Mouse (Mus musculus) neutrophil, adult 5-6 weeks (primary cell): ENCODE results near the gene Hoxb2. TPM values are rescaled to one million over a fixed set of nuclear protein-coding genes. Genes with fewer than 3 reads are reported as not detected.

Source experiments
- ATAC-seq: fragments of 151-379, 151-347 bp; 2 replicates; pipeline ENCODE4 v1.8.0; 2017; ENCODE audit warnings: mild to moderate bottlenecking, moderate TSS enrichment; ENCODE audit not compliant: insufficient number of reproducible peaks, poor library complexity, low FRiP score, severe bottlenecking; ENCODE audit errors: extremely low read depth
- total RNA-seq: library from RNA; stranded (forward); fragments of 200-1000 nt; gene quantifications from 2 replicates; pipeline ENCODE4 v1.2.3, GENCODE M21; 2017

The Hoxb2 gene
- total RNA-seq, 1 experiment from 2014 or later: not detected

DNA sequence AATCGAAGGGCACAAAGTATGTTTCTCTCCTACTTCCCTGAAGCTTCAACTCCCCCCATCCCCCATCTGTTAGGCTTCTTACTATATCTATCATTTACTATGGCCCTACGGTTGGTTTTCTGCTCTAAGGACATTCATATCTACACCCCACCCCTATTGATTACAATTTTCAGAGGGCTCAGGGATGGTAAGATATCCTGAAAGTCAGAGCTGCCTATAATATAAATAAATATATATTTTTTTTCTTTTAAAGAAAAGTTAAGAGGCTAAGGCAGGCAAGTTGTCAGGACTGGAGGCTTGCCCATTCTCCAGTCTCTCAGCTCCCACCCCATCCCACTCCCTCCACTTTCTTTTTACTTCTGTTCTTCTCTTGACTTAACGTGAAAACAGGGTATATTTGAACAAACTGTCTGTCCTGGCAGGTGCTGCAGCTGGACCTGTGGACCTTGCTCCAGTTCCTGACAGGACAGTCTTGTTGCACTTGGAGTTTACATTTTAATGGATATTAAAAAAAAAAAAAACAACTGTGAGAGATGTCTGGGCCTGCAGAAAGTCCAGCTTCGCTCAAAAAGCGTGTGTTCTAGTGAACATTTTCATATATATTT, 3.3 kb upstream of the Hoxb2 start:
- no peak for ATAC-seq

DNA sequence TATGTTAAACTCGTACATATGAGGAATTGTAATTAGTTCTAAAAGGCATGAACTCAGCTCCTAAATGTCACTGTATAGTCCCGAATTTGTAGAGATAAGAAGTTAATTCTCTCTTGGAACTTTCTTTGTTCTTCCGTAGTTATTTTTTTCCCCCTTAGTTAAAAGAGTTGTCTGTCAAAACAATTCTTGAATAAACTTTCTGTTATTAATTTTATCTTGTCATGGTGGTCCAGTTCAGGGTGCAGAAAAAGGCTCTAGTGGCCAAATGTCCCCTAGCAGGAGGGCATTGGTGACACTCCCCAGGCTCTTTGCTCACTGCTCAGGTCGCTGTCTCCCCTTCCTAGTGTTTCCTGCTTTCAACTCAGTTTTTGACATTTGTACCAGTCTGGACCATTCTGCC, 2.6 kb upstream of the Hoxb2 start:
- ATAC-seq: no peak

DNA sequence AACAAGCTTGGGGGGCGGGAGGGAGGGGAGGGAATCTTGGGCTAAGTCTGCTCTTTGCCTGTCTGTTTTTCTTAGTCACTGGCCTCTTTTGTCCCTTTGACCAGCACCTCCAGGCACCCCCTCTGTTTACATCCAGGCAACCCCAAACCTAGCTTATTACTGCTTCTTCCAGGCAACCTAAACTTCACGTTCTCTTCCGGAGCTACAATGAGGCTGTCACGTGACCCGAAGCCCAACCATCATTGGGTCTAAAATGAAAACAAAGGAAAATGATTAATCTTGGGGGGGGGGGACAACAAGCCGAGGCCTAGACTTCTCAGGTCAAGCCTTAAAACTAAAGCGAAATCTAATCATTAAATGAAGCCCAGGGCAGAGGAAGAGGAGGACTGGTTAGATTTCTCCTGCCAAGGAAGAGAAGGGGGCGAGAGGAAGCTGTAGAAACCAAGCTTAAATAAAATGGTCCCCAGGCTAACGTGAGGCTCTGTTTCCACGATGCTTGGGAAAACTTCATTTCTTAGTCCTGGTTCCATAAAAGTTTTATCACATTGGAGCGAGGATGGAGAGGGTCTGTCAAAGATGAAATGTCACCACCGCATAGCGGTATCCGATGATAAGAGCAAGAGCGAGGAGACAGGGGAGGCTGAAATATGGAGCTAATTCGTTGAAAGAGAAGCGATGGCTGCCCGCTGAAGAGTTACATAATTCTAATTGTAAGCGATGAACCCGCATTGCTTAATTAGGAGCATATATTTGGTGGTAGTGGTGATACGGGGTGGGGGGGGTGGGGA, 2.0 kb upstream of the Hoxb2 start:
- no peak for ATAC-seq

DNA sequence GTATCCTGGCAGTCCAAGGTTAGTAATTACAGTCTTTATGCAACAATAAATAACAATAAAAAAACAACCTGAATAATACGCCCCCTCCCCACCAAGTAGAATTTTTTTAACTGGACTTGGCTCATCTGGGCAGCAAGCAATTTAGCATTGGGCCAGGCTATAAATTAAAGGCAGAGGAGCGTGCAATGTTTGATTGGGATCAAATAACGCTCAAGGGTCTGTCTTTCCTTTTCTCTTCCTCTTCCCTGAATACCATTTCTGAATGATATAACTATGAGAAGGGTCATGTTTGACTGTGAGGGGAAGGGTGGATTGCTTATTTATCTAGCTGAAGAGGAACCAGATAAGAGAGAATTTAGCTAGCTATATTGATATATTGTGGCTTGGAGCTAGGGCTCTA, 1.3 kb upstream of the Hoxb2 start:
- no peak for ATAC-seq

DNA sequence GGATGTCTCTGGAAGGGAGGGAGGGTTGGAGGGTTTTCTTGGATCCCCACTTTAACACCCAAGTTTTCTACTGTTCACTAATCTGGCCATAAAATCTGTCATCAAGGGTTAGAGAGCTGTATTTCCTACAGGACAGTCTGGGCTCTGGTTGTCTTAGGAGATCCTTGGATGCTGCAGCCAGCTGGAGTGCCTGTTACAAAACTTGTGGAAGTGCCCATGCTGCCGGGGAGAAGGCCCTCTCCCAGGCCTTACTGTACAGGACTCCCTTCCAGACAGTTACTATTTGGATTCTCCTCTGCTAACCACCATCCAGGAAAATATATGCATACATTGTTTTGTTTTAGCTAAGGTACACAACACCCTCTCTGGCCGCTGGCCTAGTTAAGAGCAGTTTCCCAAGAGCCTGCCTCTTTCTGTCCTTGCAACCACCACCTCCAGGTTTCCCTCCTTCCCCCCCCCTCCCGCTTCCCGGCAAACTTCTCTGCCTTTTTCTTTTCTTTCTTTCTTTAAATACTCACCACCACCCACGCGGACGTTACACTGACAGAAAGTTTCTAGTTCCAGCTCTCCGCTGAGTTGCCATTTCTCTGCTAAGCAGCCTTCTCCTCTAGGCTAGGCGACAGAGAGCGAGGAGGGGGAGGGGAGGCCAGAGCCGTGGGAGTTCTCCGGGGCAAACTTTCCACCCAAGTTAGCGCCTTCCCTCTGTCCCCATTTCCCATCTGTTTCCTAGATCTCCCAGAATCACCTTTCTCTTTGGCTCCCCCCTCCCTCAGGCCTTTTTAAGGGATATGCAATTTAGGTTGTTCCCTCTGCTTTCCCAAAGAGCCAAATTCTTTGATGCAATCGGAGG, 609 bp upstream of the Hoxb2 start:
- no peak for ATAC-seq

DNA sequence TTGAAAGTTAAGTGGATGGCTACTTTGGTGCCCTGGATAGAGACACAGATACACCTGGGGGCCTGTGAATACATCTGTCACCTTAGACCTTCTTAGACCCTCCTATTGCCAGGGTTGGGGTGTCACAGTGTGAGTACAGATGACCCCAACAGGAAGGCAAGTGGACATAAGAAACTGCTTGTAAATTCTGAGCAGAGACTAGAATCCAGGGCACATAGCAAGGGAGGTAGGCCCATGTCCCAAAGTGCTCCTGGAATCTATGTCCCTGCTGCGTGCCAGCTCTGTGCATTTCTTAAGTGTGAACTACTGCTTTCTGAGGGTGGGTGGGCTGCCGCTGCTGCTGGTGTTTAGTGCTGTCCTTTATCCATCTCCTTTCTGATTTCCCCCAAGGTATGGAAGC, 466 bp downstream of the Hoxb2 start:
- ATAC-seq: no peak

DNA sequence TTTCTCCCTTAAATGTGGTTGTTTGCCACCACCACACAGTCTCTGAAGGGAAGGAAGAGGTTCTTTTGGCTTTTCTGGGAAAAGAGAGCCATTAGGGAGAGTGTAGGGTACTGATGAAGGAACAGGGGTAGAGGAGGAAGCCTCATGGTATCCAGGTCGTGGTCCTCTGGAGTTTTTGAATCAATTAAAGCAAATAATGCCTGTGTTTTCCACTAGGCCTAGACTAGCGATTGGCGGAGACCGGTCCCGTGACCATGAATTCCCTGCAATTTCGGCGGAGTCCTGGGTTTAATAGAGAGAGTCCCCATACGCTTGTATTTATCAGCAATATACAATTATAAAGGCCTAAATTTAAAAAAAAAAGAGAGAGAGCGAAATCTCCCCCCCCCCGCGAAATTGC, 987 bp downstream of the Hoxb2 start:
- no peak for ATAC-seq

DNA sequence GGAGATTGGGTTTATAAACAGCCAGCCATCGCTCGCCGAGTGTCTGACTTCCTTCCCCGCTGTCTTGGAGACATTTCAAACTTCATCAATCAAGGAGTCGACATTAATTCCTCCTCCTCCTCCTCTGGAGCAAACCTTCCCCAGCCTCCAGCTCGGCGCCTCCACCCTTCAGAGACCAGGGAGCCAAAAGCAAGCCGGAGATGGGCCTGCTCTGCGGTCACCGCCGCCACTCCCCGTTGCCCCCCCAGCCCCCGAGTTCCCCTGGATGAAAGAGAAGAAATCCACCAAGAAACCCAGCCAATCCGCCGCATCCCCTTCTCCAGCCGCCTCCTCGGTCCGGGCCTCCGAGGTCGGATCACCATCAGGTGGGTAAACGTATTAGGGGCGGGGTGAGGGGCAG, 1.5 kb downstream of the Hoxb2 start:
- ATAC-seq: no peak

DNA sequence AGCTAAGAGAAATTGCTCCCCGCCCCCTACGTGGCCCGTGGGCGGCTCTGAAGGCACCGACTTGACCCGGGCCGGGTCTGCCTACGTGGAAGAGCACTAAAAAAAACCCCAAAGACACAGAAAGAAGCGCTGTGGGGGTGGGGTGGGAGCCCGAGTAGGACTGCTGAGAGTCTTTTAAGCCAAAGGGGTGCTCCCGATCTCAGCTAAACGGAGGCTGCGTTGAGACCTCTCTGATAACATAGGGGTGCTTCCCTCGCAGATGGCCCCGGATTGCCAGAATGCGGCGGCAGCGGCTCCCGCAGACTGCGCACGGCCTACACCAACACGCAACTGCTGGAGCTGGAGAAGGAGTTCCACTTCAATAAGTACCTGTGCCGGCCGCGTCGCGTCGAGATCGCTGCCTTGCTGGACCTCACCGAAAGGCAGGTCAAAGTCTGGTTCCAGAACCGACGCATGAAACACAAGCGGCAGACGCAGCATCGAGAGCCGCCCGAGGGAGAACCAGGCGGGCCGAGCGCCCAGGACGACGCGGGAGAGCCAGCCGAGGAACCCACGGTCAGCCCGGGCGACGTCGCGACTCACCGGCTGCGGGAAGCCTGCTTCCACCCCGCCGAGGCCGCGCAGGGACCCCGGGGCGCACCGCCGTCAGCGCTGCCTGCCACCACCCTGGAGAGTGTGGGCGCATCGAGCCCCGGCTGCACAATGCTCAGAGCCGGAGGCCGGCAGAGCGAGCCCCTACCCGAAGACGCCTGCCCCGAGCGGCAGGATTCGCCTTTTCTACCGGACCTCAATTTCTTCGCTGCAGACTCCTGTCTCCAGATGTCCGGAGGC, 2.6 kb downstream of the Hoxb2 start:
- ATAC-seq: 0 out of 2 replicates have a peak, but pooled peaks have one; percentile 16

DNA sequence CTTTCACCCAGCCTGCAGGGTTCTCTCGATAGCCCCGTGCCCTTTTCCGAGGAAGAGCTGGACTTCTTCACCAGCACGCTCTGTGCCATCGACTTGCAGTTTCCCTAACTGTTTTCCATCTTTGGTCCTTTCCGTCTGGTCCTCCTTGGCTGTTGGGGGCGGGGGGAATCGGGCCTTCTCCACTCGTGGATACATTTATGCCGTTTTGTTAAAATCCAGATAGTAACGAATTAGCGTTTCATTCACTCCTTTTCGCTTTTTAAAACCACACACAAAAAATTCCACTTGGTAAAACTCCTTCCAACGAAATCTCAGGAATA, 3.2 kb downstream of the Hoxb2 start:
- ATAC-seq: no peak

DNA sequence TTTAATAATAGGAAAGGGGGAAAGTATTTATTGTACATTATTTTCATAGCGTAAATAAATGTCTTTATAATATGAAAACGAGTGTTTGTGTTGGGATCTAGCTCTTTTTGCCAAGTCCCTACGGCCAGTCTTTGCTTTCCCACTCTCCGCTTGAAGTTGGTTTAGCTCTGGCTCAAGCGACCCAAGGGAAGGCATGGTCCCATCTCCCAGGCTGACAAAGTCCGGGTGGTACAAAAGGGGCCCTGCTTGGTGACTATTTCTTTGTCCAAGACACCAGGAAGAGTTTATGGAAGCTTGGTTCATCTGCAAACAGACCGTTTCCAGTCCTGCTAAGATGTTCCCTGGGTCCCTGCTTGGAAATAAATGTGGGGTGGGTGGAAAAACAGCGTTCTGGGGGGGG, 3.6 kb downstream of the Hoxb2 start:
- no peak for ATAC-seq

DNA sequence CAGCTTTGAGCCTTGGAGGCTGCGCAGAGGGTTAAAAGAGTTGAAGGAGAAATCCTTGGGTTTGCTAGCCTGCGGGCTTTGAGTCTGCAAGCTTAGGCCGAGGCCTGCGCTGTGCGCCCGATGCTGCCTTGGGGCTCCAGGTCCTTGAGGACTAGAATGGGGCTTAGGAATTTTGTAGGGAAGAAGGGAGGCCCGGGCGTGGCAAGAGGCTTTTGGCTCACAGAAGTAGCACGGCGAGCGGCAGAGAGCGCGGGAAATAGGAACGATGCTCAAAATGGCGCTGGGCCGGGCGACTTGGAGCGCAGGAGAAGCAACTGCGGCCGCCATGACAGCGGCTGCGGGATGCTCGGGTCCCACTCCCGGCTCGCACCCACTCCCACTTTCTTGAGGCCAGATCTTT, 4.1 kb downstream of the Hoxb2 start:
- ATAC-seq: no peak

DNA sequence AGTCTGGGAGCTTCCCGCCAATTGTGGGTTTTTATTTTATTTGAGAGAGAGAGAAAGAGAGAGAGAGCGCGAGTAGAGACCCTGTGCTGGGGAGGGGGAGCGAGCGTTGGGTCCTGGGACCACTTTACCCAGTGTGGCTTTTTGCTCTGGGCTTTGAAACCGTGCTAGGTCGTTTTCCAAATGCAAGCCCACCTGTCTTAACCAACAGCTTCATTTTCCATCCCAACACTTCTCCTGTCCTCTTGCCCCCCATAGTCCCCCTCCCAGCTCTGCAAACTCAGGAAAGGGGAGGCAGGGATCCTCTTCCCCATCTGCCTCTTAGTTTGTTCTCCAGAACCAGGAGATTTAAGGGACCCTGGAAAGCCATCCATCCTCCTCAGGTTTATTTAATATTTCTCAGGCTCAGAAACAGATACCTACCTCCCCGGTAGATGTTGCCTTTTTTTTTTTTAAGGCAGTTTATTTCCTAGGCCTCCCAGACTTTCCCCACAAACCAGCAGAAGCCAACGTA, 4.5 kb downstream of the Hoxb2 start:
- no peak for ATAC-seq

DNA sequence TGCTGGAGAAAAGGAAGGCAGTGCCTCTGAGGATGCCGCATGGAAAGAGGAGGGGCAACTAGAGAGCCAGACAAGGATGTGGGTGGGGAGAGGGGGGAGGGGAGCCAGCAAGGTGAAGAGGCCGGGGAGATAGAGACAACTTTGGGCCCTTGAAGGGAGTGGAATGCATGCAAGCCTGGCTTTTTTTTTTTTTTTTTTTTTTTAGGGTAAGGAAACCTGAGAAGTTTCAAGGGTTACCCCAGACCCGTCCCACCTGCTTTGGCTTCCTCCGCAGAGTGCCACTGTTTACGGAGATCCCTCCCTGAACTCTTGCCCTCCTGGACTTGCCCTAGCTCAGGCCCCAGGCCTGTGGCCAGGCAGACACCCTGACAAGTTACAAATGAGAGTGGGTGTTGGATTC, 13.5 kb downstream of the Hoxb2 start:
- ATAC-seq: no peak

DNA sequence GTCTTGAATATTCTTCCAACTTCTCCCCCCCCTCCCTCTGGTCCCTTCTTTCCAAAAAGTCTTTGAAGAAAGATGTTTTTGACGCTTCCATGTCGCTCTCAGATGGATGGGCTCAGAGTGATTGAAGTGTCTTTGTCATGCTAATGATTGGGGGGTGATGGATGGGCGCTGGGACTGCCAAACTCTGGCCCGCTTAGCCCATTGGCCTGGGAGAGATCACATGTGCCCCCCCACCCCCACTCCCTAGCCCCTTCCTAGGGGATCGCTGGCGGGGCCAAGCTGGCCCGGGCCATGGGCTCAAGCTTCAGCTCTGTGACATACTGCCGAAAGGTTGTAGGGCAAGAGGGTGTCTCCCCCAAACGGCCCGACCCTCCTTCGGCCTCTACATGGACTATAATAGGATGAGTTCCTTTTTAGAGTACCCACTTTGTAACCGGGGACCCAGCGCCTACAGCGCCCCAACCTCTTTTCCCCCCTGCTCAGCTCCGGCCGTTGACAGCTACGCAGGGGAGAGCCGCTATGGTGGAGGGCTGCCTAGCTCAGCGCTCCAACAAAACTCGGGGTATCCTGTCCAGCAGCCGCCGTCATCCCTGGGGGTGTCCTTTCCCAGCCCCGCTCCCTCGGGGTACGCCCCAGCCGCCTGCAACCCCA, 15.2 kb downstream of the Hoxb2 start, which contains the start of gene Hoxb1:
TSS of gene Hoxb1 (plus strand) at position 312 of the 651 bp plus-strand sequence.
- ATAC-seq: no peak

DNA sequence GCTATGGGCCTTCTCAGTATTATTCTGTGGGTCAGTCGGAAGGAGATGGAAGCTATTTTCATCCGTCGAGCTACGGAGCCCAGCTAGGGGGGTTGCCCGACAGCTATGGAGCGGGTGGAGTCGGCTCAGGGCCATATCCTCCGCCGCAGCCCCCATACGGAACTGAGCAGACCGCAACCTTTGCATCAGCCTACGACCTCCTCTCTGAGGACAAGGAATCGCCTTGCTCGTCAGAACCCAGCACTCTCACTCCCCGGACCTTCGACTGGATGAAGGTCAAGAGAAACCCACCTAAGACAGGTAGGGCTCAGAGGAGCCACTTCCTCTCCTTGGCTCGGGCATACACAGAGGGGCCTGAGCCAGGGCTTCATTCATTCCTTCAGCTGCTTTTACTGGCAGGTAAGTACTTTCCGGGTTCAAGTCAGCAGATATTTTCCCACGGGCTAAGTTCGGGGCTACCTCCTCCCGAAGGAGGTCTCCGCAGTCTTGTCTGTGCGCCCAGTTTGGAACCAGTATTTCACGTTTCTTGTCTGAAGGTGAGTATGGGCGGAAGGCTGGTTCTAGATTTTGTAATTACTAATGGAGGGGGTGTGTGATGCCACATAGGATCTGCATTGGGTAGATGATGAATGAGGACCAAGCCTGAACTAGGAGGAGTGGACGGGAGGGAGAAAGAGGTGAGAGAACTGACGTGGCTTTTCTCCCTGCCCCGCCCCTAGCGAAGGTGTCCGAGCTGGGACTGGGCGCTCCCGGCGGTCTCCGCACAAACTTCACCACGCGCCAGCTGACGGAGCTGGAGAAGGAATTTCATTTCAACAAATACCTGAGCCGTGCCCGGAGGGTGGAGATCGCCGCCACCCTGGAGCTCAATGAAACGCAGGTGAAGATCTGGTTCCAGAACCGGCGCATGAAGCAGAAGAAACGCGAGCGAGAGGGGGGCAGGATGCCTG, 16.0 kb downstream of the Hoxb2 start:
- no peak for ATAC-seq

DNA sequence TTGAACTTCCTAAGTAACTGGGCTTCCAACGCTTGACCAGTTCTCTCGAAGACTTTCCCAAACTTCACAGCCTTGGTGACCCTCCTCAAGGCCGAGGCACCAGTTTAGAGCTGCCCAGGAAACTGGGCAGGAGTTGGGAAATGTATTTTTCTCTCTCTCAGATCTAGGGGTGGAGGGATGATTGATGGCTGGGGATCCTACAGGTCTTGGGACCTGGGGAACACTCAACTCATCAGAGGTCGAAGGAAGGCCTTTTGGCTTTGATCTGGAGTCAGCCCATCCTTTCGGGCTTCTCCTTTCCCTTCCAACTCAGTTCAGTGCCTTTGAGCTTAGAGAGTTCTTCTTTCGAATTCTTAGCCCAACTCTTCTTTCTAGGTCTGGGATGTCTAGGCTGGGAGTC, 16.8 kb downstream of the Hoxb2 start:
- no peak for ATAC-seq
